Mouse (Mus musculus): Measurements from ENCODE around the gene Slc6a21.

The Slc6a21 gene

GRCm38 (mm10) chr7:45277136-45277760, at the start of gene Slc6a21:
TSS of gene Slc6a21 (plus strand) at chr7:45277513.
- DNase-seq (ENCODE audit: low spot score in 2 of 2): peak; percentile 71 to 88

- DNase-seq (ENCODE audit: low spot score in 2 of 2): no peak
Measured at GRCm38 (mm10) chr7:45228548-45228947, 48.8 kb upstream of the Slc6a21 start.

- DNase-seq (ENCODE audit: low spot score in 2 of 2): no peak
Measured at GRCm38 (mm10) chr7:45229046-45229445, 48.3 kb upstream of the Slc6a21 start.

GRCm38 (mm10) chr7:45229459-45230203, 47.7 kb upstream of the Slc6a21 start:
- peak in 1 of 2 experiments; percentile 48 for DNase-seq (ENCODE audit: low spot score in 2 of 2)

DNA sequence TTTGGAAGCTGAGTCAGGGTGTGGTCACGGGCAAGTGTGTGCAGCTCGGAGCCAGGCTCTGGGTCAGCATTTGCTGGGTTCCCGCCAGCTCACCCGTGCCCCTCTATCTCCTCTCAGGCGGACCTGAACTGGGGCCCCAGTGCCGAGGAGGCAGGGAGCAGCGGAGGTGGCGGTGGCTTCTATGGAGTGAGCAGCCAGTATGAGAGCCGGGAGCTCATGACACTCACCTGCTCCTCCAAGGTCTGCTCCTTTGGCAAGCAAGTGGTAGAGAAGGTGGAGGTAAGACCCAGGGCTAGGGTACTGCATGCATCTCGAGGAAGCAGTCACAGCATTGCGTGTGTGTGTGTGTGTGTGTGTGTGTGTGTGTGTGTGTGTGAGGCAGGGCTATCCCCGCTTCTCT, 46.1 kb upstream of the Slc6a21 start:
- DNase-seq (ENCODE audit: low spot score in 2 of 2): no peak

- no peak for DNase-seq (ENCODE audit: low spot score in 2 of 2)
Measured at GRCm38 (mm10) chr7:45231941-45232340, 45.4 kb upstream of the Slc6a21 start.

GRCm38 (mm10) chr7:45232716-45233465, 44.4 kb upstream of the Slc6a21 start:
- DNase-seq (ENCODE audit: low spot score in 2 of 2): no peak

DNA sequence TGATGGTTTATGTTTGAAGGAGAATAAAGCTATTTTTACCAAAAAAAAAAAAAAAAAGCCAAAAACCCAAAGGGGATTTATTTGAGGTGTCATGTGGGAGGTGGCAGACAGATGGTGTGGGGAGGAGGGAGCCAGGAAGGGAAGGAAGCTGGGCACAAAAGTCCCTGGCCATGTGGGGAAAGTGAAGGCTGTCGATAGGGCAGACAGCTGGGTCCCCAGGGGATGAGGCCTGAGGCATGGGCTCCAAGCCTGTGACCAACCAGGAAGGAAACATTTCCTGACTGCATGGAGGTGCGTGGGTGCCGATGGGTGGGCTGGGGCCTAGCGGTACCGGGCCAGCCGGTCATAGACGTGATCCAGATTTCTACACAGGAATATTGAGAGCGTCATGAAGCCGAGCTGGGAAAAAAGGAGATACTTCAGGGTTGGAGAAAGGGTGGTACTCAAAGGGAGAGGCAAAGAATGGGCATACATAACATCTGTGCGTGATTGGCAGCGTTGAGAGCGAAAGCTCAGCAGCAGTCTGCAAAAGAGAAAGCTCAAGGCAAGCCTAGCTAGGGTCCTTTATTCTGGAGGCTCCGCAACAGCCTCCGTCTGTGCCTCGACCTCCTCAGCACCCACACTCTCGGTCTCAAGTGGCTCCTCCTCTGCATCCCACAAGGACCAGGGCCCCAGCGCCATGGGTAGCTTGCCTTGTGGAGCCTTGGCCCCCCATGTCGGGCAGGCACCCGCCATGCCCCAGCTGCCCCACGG, 43.6 kb upstream of the Slc6a21 start:
- DNase-seq (ENCODE audit: low spot score in 2 of 2): no peak

- DNase-seq (ENCODE audit: low spot score in 2 of 2): no peak
Measured at GRCm38 (mm10) chr7:45234333-45234841, 42.9 kb upstream of the Slc6a21 start.

DNA sequence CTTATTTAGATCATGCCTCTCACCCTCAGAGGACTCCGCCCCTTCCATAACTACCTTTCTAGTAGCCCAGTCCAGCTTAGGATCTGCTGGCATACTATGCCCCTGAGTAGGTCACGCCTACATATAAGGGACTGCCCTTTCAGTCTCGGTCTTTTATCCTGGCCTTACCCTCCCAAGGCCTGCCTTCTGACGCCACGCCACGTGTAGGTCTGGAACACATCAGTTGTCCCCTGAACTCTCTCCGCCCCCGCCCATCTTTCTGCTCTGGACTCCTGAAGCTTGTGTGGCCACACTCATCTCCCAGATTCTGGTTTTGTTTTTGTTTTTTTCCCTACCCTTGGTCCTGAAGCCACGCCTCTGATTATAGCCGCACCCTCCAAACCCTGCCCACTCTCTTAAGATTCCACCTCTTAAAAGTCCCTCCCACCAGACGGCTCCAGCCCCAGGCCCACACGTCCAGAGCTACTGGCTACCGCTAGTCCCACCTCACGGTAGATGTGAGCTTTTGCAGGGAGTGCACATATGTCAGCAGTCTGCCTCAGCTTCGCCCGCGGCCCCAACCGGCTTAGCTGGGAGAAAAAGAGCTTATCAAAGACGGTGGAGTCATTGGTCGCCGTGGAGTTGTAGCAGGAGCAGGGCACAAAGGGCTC, 42.3 kb upstream of the Slc6a21 start:
- no peak for DNase-seq (ENCODE audit: low spot score in 2 of 2)

- no peak for DNase-seq (ENCODE audit: low spot score in 2 of 2)
Measured at GRCm38 (mm10) chr7:45235656-45236180, 41.6 kb upstream of the Slc6a21 start.

DNA sequence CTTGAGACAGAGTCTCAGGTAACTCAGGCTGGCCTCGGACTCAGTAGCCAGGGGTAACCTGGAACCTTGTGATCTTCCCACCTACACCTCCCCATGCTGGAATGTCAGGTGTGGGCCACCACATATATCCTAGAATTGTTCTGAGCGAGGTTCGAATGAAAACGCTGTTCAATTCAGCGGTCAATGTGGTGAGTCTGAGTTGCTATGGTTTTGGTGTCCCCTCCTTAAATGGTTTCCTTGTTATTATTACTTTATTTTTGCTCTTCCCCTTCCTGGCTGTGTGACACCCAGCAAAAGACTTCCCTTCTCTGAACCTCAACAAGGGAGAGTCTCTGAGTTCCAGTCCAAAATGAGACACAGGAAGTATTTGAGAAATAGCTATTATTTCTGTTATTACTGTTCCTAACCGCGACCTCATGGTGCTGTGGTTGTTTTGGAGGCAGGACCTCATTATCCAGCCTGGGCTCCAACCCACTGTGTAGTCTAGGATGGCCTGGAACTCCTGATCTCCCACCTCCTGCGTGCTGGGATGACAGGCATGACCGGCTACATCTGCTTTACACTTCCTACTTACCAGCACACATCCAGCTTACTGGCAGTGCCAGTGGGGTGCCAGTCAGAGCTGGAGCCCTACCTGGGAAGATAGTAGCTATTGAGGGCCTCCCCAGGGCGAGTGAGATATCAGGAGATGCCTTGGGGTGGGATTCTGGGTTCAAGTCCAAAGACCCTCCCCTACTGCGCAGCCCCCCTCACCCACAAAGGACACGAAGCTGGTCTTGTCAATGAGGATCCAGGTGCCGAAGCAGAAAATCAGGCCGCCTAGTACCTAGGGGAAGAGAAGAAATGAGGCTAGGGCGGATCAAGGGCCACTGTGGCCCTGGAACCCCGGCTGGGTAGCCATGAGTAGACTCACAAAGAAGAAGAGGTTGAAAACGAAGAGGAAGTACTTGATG, 39.3 kb upstream of the Slc6a21 start:
- DNase-seq (ENCODE audit: low spot score in 2 of 2): no peak

GRCm38 (mm10) chr7:45238723-45239496, 38.4 kb upstream of the Slc6a21 start, which contains the start of gene Cd37:
TSS of gene Cd37 (minus strand) at chr7:45239115.
- peak; percentile 88 to 92 for DNase-seq (ENCODE audit: low spot score in 2 of 2)

DNA sequence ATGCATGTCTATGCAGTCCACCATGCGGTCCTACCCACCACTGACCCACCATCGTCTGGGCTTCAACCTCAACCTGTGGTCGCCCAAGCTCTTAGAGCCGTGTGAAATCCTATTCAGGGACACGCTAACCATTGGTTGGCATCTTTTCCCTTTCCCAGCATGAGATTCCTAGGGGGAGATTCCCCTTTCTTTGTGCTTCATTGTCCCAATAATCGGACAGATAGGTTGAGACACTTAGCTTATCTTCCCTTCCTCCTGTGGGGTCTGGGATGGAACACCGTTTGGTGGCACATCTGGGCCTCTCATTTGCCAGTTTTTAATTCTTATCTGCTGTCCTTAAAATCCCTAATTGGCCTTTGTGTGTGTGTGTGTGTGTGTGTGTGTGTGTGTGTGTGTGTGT, 37.2 kb upstream of the Slc6a21 start:
- DNase-seq (ENCODE audit: low spot score in 2 of 2): no peak

GRCm38 (mm10) chr7:45240633-45241388, 36.5 kb upstream of the Slc6a21 start, which contains the start of gene Slc6a16:
TSS of gene Slc6a16 (plus strand) at chr7:45241085.
- DNase-seq (ENCODE audit: low spot score in 2 of 2): no peak

- DNase-seq (ENCODE audit: low spot score in 2 of 2): no peak
Measured at GRCm38 (mm10) chr7:45241389-45241749, 35.9 kb upstream of the Slc6a21 start.

GRCm38 (mm10) chr7:45247666-45248065, 29.6 kb upstream of the Slc6a21 start:
- DNase-seq (ENCODE audit: low spot score in 2 of 2): no peak

DNA sequence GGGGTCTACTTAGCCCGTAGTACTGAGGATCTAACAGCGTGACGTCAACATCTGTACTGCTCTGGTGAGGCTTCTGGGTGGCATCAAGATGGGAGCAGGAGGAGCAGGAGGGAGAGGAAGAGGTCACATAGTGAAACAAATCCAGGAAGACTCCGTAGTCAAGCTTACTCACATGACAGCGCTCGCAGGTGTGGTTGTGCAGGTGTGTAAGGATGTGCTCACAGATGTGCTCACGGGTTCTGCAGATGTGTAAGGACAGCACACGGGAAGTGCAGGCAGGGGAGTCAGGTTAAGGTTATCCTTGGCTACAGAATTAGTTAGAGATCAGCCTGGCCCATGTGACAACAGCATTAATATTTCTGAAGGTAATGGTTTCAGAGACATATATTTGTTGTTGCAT, 23.5 kb upstream of the Slc6a21 start:
- no peak for DNase-seq (ENCODE audit: low spot score in 2 of 2)
